Mouse (Mus musculus): ENCODE measurements around the gene Arl15.

DNA sequence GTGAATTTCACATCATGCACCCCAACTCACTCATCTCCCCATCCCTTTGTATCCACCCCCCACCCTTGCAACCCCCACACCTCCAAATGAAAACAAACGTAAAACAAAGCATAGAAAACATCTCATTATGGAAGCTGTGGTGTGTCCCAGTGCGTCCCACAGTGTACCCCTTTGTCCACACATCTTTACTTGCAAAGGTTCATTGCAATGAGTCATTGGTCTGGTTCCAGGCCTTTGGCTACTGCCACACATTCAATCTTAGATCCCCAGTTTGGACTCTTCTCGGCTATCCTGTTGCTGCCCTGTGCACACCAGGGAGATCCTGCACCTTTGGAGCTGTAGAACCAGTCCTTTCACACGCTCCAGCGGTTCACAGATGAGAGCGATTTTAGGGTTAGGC lies 41.6 kb downstream of the Arl15 start:
- no peak for TF ChIP-seq CTCF (IDR thresholded peaks at IDR 0.05; ENCODE audit: low read depth)
- no peak for TF ChIP-seq EP300 (optimal IDR thresholded peaks at IDR 0.05)
